Mouse (Mus musculus): ENCODE measurements around the gene Nr2c2ap.

DNA sequence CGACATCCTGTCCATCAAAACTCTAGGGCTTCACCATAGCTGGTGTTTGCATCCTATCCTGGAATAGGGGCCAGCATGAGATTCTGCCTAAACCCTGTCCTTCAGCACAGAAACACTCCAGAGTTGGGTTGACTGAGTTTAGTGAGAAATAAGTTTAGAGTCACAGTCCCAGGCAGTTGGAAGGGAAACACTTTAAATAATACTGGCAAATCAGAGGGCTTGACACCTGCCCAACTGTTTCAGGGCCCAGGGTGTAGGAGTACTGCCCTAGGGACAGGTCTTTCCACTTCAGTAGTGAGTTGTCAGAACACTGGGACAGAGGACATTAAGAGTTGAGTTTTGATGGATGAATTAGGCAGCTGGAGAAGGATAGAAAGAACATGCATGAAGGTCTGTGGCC is 45.0 kb upstream of the Nr2c2ap start:
- TF ChIP-seq CTCF (IDR thresholded peaks at IDR 0.05; ENCODE audit: insufficient read depth, low read depth, low read length) (no peak), POLR2A (IDR thresholded peaks at IDR 0.05; ENCODE audit: insufficient read depth, low read depth, low read length) (no peak)
